Mouse (Mus musculus) embryonic facial prominence, embryonic 14.5 days (tissue): ENCODE measurements around the gene Olfr373. TPM values are rescaled to one million over a fixed set of nuclear protein-coding genes. Genes with fewer than 3 reads are reported as not detected.
"Not testable (repeated sequence)": the region's sequence is repeated elsewhere in the genome, so short reads cannot be mapped to it uniquely, and the experiment has no call there.

Experiments used
- ATAC-seq: fragments of 200-750 bp; cut with Nextera tagmentation; 2 replicates; pipeline ENCODE4 v1.8.0; 2017; ENCODE audit warnings: low read depth, moderate number of reproducible peaks, moderate TSS enrichment
- DNase-seq: peaks from one replicate; pipeline ENCODE4 v3.0.0-alpha.2; 2015; ENCODE audit warnings: low spot score
- H3K27ac ChIP-seq: fragments of 300-500 bp; sonication (generic); replicated peaks from 2 replicates; pipeline ENCODE4 v1.5.1; 2014; ENCODE audit warnings: low read depth, mild to moderate bottlenecking, low read length, moderate library complexity
- H3K27me3 ChIP-seq: fragments of 300-500 bp; sonication (generic); replicated peaks from 2 replicates; pipeline ENCODE4 v1.6.1; 2014; ENCODE audit warnings: low read length; ENCODE audit not compliant: control insufficient read depth, insufficient read depth
- H3K36me3 ChIP-seq: fragments of 300-500 bp; sonication (generic); 2 replicates; pipeline ENCODE4 v1.6.1; 2014; ENCODE audit warnings: low read length, mixed read lengths; ENCODE audit not compliant: control insufficient read depth, insufficient read depth
- H3K4me1 ChIP-seq: fragments of 300-500 bp; sonication (generic); 2 replicates; pipeline ENCODE4 v1.6.1; 2014; ENCODE audit warnings: antibody characterized with exemption, low read length; ENCODE audit not compliant: control insufficient read depth, insufficient read depth
- H3K4me2 ChIP-seq: fragments of 300-500 bp; sonication (generic); 2 replicates; pipeline ENCODE4 v1.6.1; 2014; ENCODE audit warnings: low read depth, mild to moderate bottlenecking, low read length, moderate library complexity, mixed read lengths
- H3K4me3 ChIP-seq: fragments of 300-500 bp; sonication (generic); 2 replicates; pipeline ENCODE4 v1.5.1; 2014; ENCODE audit warnings: low read depth, mild to moderate bottlenecking, low read length
- H3K9ac ChIP-seq: fragments of 300-500 bp; sonication (generic); 2 replicates; pipeline ENCODE4 v1.6.1; 2014; ENCODE audit warnings: low read depth, mild to moderate bottlenecking, low read length, moderate library complexity, mixed read lengths
- H3K9me3 ChIP-seq: fragments of 300-500 bp; sonication (generic); 2 replicates; pipeline ENCODE4 v1.6.1; 2016; ENCODE audit warnings: low read length; ENCODE audit not compliant: control insufficient read depth
- WGBS: fragments of 180-500 bp; shearing (Covaris S2); extraction: QIAGEN DNeasy Blood & Tissue Kit; methylation state at CpG from one replicate; pipeline ENCODE4 v1.1.7; 2014; 5-methylcytosine and 5-hydroxymethylcytosine counted together
- polyA plus RNA-seq: library from polyadenylated mRNA; unstranded; fragments of >200 nt; fragmentation: Nextera tagmentation; extraction: Ambion mirVana; gene quantifications from 2 replicates; pipeline ENCODE4 v1.2.1, GENCODE M21; 2014

Olfr373 gene
- not detected in 2 replicates for polyA plus RNA-seq

- H3K4me2 ChIP-seq, H3K27me3 ChIP-seq, H3K9ac ChIP-seq, H3K36me3 ChIP-seq, H3K27ac ChIP-seq, H3K9me3 ChIP-seq, ATAC-seq, H3K4me1 ChIP-seq, DNase-seq, H3K4me3 ChIP-seq: not testable (repeated sequence)
Measured at GRCm38 (mm10) chr8:72082877-72083276, at the start of gene Olfr373. Gene Olfr373, plus strand, starts transcription at chr8:72083177.

GRCm38 (mm10) chr8:72040918-72041317 lies 42.1 kb upstream of the Olfr373 start, which contains the start of gene Olfr372:
Gene Olfr372, plus strand, starts transcription at chr8:72041218.
- ATAC-seq, H3K9ac ChIP-seq, H3K36me3 ChIP-seq, H3K9me3 ChIP-seq, DNase-seq, H3K4me2 ChIP-seq, H3K4me1 ChIP-seq, H3K27ac ChIP-seq, H3K4me3 ChIP-seq, H3K27me3 ChIP-seq: not testable (repeated sequence)
- WGBS = 77% methylated on average over 4 of the region's 4 CpGs

GRCm38 (mm10) chr8:72042493-72042892 lies 40.5 kb upstream of the Olfr373 start:
- no peaks in the 10 kb centered on the region for H3K36me3 ChIP-seq
- no peaks in the 10 kb centered on the region for H3K27me3 ChIP-seq
- no peaks in the 10 kb centered on the region for H3K9me3 ChIP-seq
- 82% methylated on average over 1 of the region's 1 CpGs for WGBS
- ATAC-seq = no peak
- no peak overlapping the region for H3K4me3 ChIP-seq
- no peak overlapping the region for H3K9ac ChIP-seq
- H3K4me1 ChIP-seq = no peaks in the 10 kb centered on the region
- no peak for DNase-seq
- no peak overlapping the region for H3K4me2 ChIP-seq
- H3K27ac ChIP-seq = no peak overlapping the region

- not testable (repeated sequence) for ATAC-seq, H3K4me1 ChIP-seq, H3K4me3 ChIP-seq, H3K27me3 ChIP-seq, H3K9ac ChIP-seq, H3K36me3 ChIP-seq, H3K4me2 ChIP-seq, DNase-seq, H3K27ac ChIP-seq, H3K9me3 ChIP-seq
Measured at GRCm38 (mm10) chr8:72054633-72055032, 28.3 kb upstream of the Olfr373 start.

GRCm38 (mm10) chr8:72057643-72058042 lies 25.3 kb upstream of the Olfr373 start:
- DNase-seq = not testable (repeated sequence)
- WGBS = 86% methylated on average over 3 of the region's 4 CpGs

GRCm38 (mm10) chr8:72066819-72067399 lies 16.1 kb upstream of the Olfr373 start:
- not testable (repeated sequence) for H3K4me1 ChIP-seq, H3K4me2 ChIP-seq, H3K27me3 ChIP-seq, H3K9ac ChIP-seq, ATAC-seq, H3K27ac ChIP-seq, H3K9me3 ChIP-seq, H3K4me3 ChIP-seq, DNase-seq, H3K36me3 ChIP-seq
- 100% methylated on average over 1 of the region's 1 CpGs for WGBS

More at GRCm38 (mm10) chr8:72057643-72058042, 25.3 kb upstream of the Olfr373 start:
- H3K4me1 ChIP-seq, H3K36me3 ChIP-seq, H3K9me3 ChIP-seq, H3K27me3 ChIP-seq, H3K4me2 ChIP-seq, H3K27ac ChIP-seq, H3K9ac ChIP-seq, ATAC-seq, H3K4me3 ChIP-seq: not testable (repeated sequence)

- DNase-seq = no peak
- Histone ChIP-seq H3K36me3 (no peaks in the 10 kb centered on the region), H3K4me3 (no peak overlapping the region), H3K9me3 (no peaks in the 10 kb centered on the region), H3K9ac (no peak overlapping the region), H3K4me2 (no peak overlapping the region), H3K27me3 (no peaks in the 10 kb centered on the region), H3K27ac (no peak overlapping the region), H3K4me1 (no peaks in the 10 kb centered on the region)
- 65% methylated on average over 5 of the region's 5 CpGs for WGBS
- ATAC-seq = no peak
Measured at GRCm38 (mm10) chr8:72084744-72085143, 1.8 kb downstream of the Olfr373 start.

GRCm38 (mm10) chr8:72087611-72088010 lies 4.6 kb downstream of the Olfr373 start:
- H3K36me3 ChIP-seq, H3K27ac ChIP-seq, ATAC-seq, H3K9ac ChIP-seq, H3K4me2 ChIP-seq, H3K9me3 ChIP-seq, H3K4me1 ChIP-seq, H3K4me3 ChIP-seq, DNase-seq, H3K27me3 ChIP-seq: not testable (repeated sequence)
- WGBS = 86% methylated on average over 3 of the region's 3 CpGs

- not testable (repeated sequence) for H3K36me3 ChIP-seq, DNase-seq, ATAC-seq
Measured at GRCm38 (mm10) chr8:72096721-72097120, 13.7 kb downstream of the Olfr373 start.

More at GRCm38 (mm10) chr8:72096721-72097120, 13.7 kb downstream of the Olfr373 start:
- not testable (repeated sequence) for H3K9ac ChIP-seq, H3K27ac ChIP-seq, H3K4me1 ChIP-seq, H3K4me3 ChIP-seq, H3K4me2 ChIP-seq, H3K9me3 ChIP-seq, H3K27me3 ChIP-seq
